Mouse (Mus musculus): ENCODE results near the gene Prune1. TPM values are rescaled to one million over a fixed set of nuclear protein-coding genes. Genes with fewer than 3 reads are reported as not detected.

Prune1 gene
- total and polyA plus RNA-seq, 3 experiments: 28.5 to 51.8 TPM; not detected in 1

Other genes starting within 250 kb of the Prune1 start
- 631 and 709 TPM in 2 replicates for gene Psmd4, start 239.5 kb downstream of the Prune1 start, total RNA-seq (2012; rRNA removed)
- 100 to 1,000 TPM in 1 of 2 experiments, not detected in 1; 816 TPM for gene Psmd4, start 239.5 kb downstream of the Prune1 start, polyA plus RNA-seq (2012; ENCODE audit: insufficient read depth in 1 of 2, insufficient read length in 2 of 2, low read depth in 1 of 2, low replicate concordance in 2 of 2, missing spikeins in 1 of 2)
- 47.7 and 48.6 TPM in 2 replicates for gene Pip5k1a, start 175.1 kb downstream of the Prune1 start, total RNA-seq (2012; rRNA removed)
- gene Pip5k1a, start 175.1 kb downstream of the Prune1 start, polyA plus RNA-seq (2012; ENCODE audit: insufficient read depth in 1 of 2, insufficient read length in 2 of 2, low read depth in 1 of 2, low replicate concordance in 2 of 2, missing spikeins in 1 of 2): 100 to 1,000 TPM; 103 to 322 TPM
- 117 and 128 TPM in 2 replicates for gene Vps72, start 171.1 kb downstream of the Prune1 start, total RNA-seq (2012; rRNA removed)
- gene Vps72, start 171.1 kb downstream of the Prune1 start, polyA plus RNA-seq (2012; ENCODE audit: insufficient read depth in 1 of 2, insufficient read length in 2 of 2, low read depth in 1 of 2, low replicate concordance in 2 of 2, missing spikeins in 1 of 2): 100 to 1,000 TPM; 266 to 416 TPM
- 1.6 and 3.1 TPM in 2 replicates for gene Tmod4, start 157.6 kb downstream of the Prune1 start, total RNA-seq (2012; rRNA removed)
- 1 to 10 TPM in 1 of 2 experiments, not detected in 1; 5.4 TPM for gene Tmod4, start 157.6 kb downstream of the Prune1 start, polyA plus RNA-seq (2012; ENCODE audit: insufficient read depth in 1 of 2, insufficient read length in 2 of 2, low read depth in 1 of 2, low replicate concordance in 2 of 2, missing spikeins in 1 of 2)
- gene Scnm1, start 148.1 kb downstream of the Prune1 start, total RNA-seq (2012; rRNA removed): 71.8 and 93.1 TPM in 2 replicates
- gene Scnm1, start 148.1 kb downstream of the Prune1 start, polyA plus RNA-seq (2012; ENCODE audit: insufficient read depth in 1 of 2, insufficient read length in 2 of 2, low read depth in 1 of 2, low replicate concordance in 2 of 2, missing spikeins in 1 of 2): 100 to 1,000 TPM in 1 of 2 experiments, not detected in 1; 104 TPM
- gene Lysmd1, start 148.0 kb downstream of the Prune1 start, total RNA-seq (2012; rRNA removed): 22.1 and 22.7 TPM in 2 replicates
- gene Lysmd1, start 148.0 kb downstream of the Prune1 start, polyA plus RNA-seq (2012; ENCODE audit: insufficient read depth in 1 of 2, insufficient read length in 2 of 2, low read depth in 1 of 2, low replicate concordance in 2 of 2, missing spikeins in 1 of 2): 100 to 1,000 TPM in 1 of 2 experiments, 10 to 100 TPM in 1; 22.9 to 102 TPM
- gene Tnfaip8l2, start 139.7 kb downstream of the Prune1 start, total RNA-seq (2012; rRNA removed): 3.1 and 4.5 TPM in 2 replicates
- gene Tnfaip8l2, start 139.7 kb downstream of the Prune1 start, polyA plus RNA-seq (2012; ENCODE audit: insufficient read depth in 1 of 2, insufficient read length in 2 of 2, low read depth in 1 of 2, low replicate concordance in 2 of 2, missing spikeins in 1 of 2): 1 to 10 TPM in 1 of 2 experiments, not detected in 1; 5.8 TPM
- 0.35 and 0.69 TPM in 2 replicates for gene Sema6c, start 121.6 kb downstream of the Prune1 start, total RNA-seq (2012; rRNA removed)
- 1 to 10 TPM in 1 of 2 experiments, not detected in 1; 3.2 TPM for gene Sema6c, start 121.6 kb downstream of the Prune1 start, polyA plus RNA-seq (2012; ENCODE audit: insufficient read depth in 1 of 2, insufficient read length in 2 of 2, low read depth in 1 of 2, low replicate concordance in 2 of 2, missing spikeins in 1 of 2)
- 78.7 and 82.2 TPM in 2 replicates for gene Gabpb2, start 64.2 kb downstream of the Prune1 start, total RNA-seq (2012; rRNA removed)
- 10 to 100 TPM; 72.2 to 92.8 TPM for gene Gabpb2, start 64.2 kb downstream of the Prune1 start, polyA plus RNA-seq (2012; ENCODE audit: insufficient read depth in 1 of 2, insufficient read length in 2 of 2, low read depth in 1 of 2, low replicate concordance in 2 of 2, missing spikeins in 1 of 2)
- gene Cdc42se1, start 53.3 kb downstream of the Prune1 start, total RNA-seq (2012; rRNA removed): 238 and 341 TPM in 2 replicates
- 100 to 1,000 TPM in 1 of 2 experiments, not detected in 1; 472 TPM for gene Cdc42se1, start 53.3 kb downstream of the Prune1 start, polyA plus RNA-seq (2012; ENCODE audit: insufficient read depth in 1 of 2, insufficient read length in 2 of 2, low read depth in 1 of 2, low replicate concordance in 2 of 2, missing spikeins in 1 of 2)
- gene Mllt11, start 49.9 kb downstream of the Prune1 start, total RNA-seq (2012; rRNA removed): 6.7 and 7.3 TPM in 2 replicates
- 10 to 100 TPM in 1 of 2 experiments, not detected in 1; 24.6 TPM for gene Mllt11, start 49.9 kb downstream of the Prune1 start, polyA plus RNA-seq (2012; ENCODE audit: insufficient read depth in 1 of 2, insufficient read length in 2 of 2, low read depth in 1 of 2, low replicate concordance in 2 of 2, missing spikeins in 1 of 2)
- 0.08 TPM in 1 of 2 replicates, not detected in the other for gene Gm128, start 40.5 kb downstream of the Prune1 start, total RNA-seq (2012; rRNA removed)
- under 1 TPM in 1 of 2 experiments, not detected in 1; 0.18 TPM for gene Gm128, start 40.5 kb downstream of the Prune1 start, polyA plus RNA-seq (2012; ENCODE audit: insufficient read depth in 1 of 2, insufficient read length in 2 of 2, low read depth in 1 of 2, low replicate concordance in 2 of 2, missing spikeins in 1 of 2)
- 0.19 and 0.20 TPM in 2 replicates for gene Bnipl, start 30.9 kb downstream of the Prune1 start, total RNA-seq (2012; rRNA removed)
- gene Bnipl, start 30.9 kb downstream of the Prune1 start, polyA plus RNA-seq (2012; ENCODE audit: insufficient read depth in 1 of 2, insufficient read length in 2 of 2, low read depth in 1 of 2, low replicate concordance in 2 of 2, missing spikeins in 1 of 2): under 1 TPM in 1 of 2 experiments, not detected in 1; 0.43 TPM
- gene Mindy1, start 731 bp downstream of the Prune1 start, total RNA-seq (2012; rRNA removed): 203 and 265 TPM in 2 replicates
- 100 to 1,000 TPM in 1 of 2 experiments, not detected in 1; 234 TPM for gene Mindy1, start 731 bp downstream of the Prune1 start, polyA plus RNA-seq (2012; ENCODE audit: insufficient read depth in 1 of 2, insufficient read length in 2 of 2, low read depth in 1 of 2, low replicate concordance in 2 of 2, missing spikeins in 1 of 2)
- 7.7 and 7.8 TPM in 2 replicates for gene Anxa9, start 25.1 kb upstream of the Prune1 start, total RNA-seq (2012; rRNA removed)
- gene Anxa9, start 25.1 kb upstream of the Prune1 start, polyA plus RNA-seq (2012; ENCODE audit: insufficient read depth in 1 of 2, insufficient read length in 2 of 2, low read depth in 1 of 2, low replicate concordance in 2 of 2, missing spikeins in 1 of 2): 10 to 100 TPM in 1 of 2 experiments, not detected in 1; 33.9 TPM
- 240 and 307 TPM in 2 replicates for gene Cers2, start 32.7 kb upstream of the Prune1 start, total RNA-seq (2012; rRNA removed)
- 100 to 1,000 TPM; 134 to 357 TPM for gene Cers2, start 32.7 kb upstream of the Prune1 start, polyA plus RNA-seq (2012; ENCODE audit: insufficient read depth in 1 of 2, insufficient read length in 2 of 2, low read depth in 1 of 2, low replicate concordance in 2 of 2, missing spikeins in 1 of 2)
- 91.0 and 101 TPM in 2 replicates for gene Setdb1, start 75.1 kb upstream of the Prune1 start, total RNA-seq (2012; rRNA removed)
- gene Setdb1, start 75.1 kb upstream of the Prune1 start, polyA plus RNA-seq (2012; ENCODE audit: insufficient read depth in 1 of 2, insufficient read length in 2 of 2, low read depth in 1 of 2, low replicate concordance in 2 of 2, missing spikeins in 1 of 2): 100 to 1,000 TPM in 1 of 2 experiments, not detected in 1; 116 TPM
- gene 4930558C23Rik, start 120.8 kb upstream of the Prune1 start, total RNA-seq (2012; rRNA removed): not detected in 2 replicates
- not detected for gene 4930558C23Rik, start 120.8 kb upstream of the Prune1 start, polyA plus RNA-seq (2012; ENCODE audit: insufficient read depth in 1 of 2, insufficient read length in 2 of 2, low read depth in 1 of 2, low replicate concordance in 2 of 2, missing spikeins in 1 of 2)
- 16.4 and 22.2 TPM in 2 replicates for gene Arnt, start 152.3 kb upstream of the Prune1 start, total RNA-seq (2012; rRNA removed)
- 10 to 100 TPM; 62.4 to 90.7 TPM for gene Arnt, start 152.3 kb upstream of the Prune1 start, polyA plus RNA-seq (2012; ENCODE audit: insufficient read depth in 1 of 2, insufficient read length in 2 of 2, low read depth in 1 of 2, low replicate concordance in 2 of 2, missing spikeins in 1 of 2)
- gene Ctsk, start 217.2 kb upstream of the Prune1 start, total RNA-seq (2012; rRNA removed): 0.08 TPM in 1 of 2 replicates, not detected in the other
- gene Ctsk, start 217.2 kb upstream of the Prune1 start, polyA plus RNA-seq (2012; ENCODE audit: insufficient read depth in 1 of 2, insufficient read length in 2 of 2, low read depth in 1 of 2, low replicate concordance in 2 of 2, missing spikeins in 1 of 2): under 1 TPM in 1 of 2 experiments, not detected in 1; 0.10 TPM
- not detected in 2 replicates for gene Ctss, start 244.7 kb upstream of the Prune1 start, total RNA-seq (2012; rRNA removed)
- not detected for gene Ctss, start 244.7 kb upstream of the Prune1 start, polyA plus RNA-seq (2012; ENCODE audit: insufficient read depth in 1 of 2, insufficient read length in 2 of 2, low read depth in 1 of 2, low replicate concordance in 2 of 2, missing spikeins in 1 of 2)